Mouse (Mus musculus): ENCODE data around the gene Tmem242.

GRCm38 (mm10) chr17:5385694-5386093 lies 54.4 kb downstream of the Tmem242 start:
- TF ChIP-seq CTCF (IDR thresholded peaks at IDR 0.05; ENCODE audit: insufficient read depth, low read depth, low read length) (no peak), POLR2A (IDR thresholded peaks at IDR 0.05; ENCODE audit: insufficient read depth, low read depth, low read length) (no peak)

All from olfactory bulb, adult 2 months (tissue).